Mouse (Mus musculus): ENCODE data around the gene Klhl40. TPM values are rescaled to one million over a fixed set of nuclear protein-coding genes. Genes with fewer than 3 reads are reported as not detected.

Gene Klhl40
- 100 to 1,000 TPM; 117 to 138 (median 135) TPM for total RNA-seq (2022)

DNA sequence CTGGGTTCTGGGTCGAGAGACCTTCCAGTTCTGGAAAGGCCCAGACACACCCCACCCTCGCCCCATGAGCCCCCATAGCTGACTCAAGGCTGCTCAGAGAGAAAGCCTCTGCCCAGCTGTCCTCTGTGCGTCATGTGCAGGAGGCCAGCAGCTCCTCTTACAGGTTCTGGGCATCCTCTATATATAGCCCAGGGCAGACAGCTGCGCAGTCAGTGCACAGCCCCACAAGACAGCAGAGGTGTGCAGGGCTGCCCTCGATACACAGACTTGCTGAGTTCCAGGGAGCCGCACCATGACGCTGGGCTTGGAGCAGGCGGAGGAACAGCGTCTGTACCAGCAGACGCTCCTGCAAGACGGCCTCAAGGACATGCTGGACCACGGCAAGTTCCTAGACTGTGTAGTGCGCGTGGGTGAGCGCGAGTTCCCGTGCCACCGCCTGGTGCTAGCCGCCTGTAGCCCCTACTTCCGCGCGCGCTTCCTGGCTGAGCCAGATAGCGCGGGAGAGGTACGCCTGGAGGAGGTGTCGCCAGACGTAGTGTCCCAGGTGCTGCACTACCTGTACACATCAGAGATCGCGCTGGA lies at the start of gene Klhl40:
Gene Klhl40, plus strand, starts transcription at position 124 of the 582 bp plus-strand sequence.
- DNase-seq (ENCODE audit: low spot score in 2 of 2) = peak; percentile 53 to 74

DNA sequence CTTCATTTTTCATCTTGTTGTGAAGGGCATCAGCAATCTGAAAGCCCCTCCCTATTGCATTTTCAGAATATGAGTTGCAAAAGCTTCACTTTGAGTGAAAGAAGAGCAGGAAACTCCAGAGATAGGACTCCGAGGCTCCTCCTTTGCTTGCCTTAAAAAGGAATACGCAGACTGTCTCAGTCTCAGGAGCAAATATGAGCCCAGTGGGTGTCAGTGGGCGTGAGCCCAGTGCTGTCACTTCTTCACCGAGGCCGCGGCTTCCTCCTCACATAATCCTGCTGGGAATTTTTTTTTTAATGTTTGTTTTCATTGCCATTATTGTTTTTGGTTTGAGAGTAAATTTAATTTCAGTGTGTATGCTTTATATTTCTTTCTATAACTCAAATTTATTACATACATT lies 36.9 kb upstream of the Klhl40 start:
- no peak for DNase-seq (ENCODE audit: low spot score in 2 of 2)

DNA sequence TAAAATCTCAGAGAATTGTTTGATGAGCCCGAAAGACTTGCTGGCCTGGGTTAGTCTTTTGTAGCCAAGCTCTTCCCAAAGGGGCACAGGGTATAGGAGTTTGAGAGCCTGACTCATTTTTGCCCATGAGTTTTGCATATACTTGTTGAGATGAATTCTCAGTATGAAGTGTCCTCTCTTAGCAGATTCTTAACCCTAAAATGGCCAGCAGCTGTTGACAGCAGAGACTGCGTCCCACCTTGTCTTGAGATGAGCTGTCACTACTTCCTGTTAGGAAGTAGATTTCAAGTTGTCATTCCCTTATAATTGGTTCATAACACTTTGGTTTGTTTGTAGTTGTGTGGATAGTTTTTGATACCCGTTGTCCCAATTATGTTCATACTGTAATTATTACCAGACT lies 36.2 kb upstream of the Klhl40 start:
- no peak for DNase-seq (ENCODE audit: low spot score in 2 of 2)

DNA sequence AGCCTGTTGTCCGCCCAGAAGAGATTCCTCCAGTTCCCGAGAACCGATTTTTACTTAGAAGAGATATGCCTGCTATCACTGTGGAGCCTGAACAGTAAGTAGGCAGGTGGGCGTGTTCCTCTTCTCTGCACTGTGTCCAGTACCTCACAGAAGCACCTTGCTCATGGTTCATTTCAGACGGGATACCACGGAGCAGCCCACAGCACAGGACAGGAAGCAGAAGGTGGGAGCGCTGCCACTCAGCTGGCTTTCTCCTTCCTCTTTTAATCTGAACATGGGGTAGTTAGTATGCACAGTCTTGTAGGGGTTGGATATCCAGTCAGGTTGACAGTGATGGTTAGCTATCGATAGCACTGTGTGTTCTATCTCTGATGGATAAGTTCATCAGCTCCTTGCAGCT lies 33.4 kb upstream of the Klhl40 start:
- no peak for DNase-seq (ENCODE audit: low spot score in 2 of 2)

DNA sequence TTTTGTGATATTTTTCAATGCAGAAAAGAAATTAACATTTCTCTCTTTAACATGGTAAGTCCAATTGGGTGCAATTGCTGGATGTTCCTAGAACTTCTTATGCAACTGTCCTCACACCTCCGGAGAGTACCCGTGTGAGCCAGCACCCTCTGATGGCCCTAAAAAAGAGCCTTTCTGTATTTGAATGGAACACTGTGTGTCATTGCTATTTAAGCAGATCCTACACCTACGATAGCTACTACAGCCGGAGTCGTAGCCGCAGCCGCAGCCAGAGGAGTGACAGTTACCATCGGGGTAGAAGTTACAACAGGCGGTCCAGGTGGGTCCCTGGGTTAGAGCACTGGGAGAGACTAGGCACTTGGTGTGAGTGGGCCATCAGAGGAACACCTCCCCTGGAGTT lies 24.6 kb upstream of the Klhl40 start:
- DNase-seq (ENCODE audit: low spot score in 2 of 2) = no peak

DNA sequence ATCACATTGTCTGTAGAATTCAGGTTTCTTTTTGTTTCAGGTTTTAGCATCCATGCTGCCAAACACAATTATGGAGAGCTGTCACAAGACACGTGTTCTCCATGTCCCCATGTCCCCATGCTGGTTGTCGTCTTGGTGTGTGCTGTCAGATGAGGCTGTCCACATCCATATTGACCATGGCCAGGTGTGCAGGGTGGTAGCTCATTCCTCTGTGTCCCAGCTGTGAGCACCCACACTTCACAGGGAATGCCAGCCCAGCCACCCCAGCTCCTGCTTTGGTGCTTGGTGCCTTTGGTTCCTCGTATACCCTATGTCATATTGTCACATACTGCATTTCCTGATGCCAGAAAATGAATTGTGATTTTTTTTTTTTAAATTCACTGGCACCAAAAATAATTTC lies 22.8 kb upstream of the Klhl40 start:
- DNase-seq (ENCODE audit: low spot score in 2 of 2) = no peak

DNA sequence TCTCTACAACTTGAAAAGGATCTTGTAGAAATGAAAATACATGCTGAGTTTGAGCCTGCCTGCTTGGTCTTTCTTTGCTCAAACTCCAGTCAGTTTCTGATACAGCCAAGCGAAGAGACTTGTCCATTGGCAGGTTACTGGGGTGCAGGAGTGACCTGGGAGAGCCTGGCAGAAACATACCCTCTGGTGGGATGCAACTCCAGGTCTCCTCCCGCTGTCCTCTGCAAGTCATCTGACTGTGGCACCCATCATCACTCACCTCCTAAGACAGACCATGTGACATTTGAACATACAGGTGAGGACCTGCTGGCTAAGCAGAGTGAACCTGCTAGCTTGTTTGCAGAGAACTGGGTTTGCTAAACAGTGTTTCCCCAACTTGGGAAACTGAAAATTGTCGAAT lies 20.6 kb upstream of the Klhl40 start:
- DNase-seq (ENCODE audit: low spot score in 2 of 2) = no peak

DNA sequence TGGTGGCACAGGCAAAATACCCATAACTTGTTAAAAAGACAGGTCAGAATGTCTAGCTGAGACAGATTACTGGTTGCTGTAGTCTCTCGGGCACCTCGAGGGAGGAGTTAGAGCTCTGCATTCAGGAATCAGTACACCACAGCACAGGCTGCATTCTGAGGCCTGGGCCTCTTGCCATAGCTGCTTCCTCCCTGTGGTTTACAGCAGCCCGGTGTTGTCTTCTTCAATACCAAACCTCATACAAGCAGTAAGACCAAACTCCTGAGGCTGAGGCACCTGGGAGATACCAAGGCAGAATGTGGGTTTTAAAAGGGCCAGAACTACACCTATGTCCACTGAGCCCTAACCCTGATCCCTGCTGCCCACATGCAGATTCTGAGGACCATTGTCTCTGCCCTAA lies 20.0 kb upstream of the Klhl40 start:
- DNase-seq (ENCODE audit: low spot score in 2 of 2) = no peak

DNA sequence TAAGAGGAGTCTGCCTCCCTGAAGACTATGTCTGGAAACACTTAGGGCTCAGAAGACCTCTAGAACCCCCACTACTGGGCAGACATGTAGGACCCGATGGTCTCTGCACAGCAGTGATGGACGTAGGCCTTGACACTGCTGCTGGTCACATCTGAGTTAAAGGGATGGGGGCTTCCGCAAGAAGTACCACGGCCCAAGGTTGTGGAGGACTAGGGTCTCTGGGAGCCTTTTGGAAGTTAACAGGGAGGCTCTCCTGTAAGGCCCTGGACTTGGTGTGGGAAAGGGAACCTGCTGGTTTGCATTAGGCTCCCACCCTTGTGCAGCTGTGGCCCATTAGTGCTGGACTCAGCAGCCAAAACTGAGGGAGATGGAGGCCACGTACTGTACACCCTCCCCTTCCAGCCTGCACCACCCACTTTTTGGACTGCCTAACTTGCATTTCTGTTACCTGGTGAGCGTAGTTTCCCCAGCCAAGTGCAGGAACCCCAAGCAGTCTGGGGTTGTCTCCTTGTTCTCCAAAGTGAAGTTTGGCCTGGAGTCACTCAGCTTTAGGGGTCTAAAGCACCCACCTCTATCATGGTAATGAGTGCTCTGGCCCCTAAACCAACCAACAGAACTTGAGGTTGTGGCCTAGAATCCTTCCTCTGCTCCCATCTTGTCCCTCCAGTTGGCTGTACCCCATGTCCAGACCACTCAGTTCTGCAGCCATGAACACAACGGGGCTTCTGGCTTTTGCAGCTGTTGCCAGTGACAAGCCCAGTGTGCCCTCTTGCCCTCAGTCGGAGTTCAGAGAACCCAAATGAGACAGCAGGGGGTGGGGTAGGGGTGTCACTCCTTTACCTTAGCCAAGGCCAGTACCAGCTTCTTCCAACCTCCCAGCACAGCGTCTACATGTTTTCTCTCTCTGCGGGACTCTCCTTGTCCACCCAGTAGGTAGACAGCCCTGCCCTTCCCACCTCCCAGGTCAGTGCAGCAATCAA lies 19.3 kb upstream of the Klhl40 start:
- peak in 1 of 2 experiments; percentile 46 for DNase-seq (ENCODE audit: low spot score in 2 of 2)

DNA sequence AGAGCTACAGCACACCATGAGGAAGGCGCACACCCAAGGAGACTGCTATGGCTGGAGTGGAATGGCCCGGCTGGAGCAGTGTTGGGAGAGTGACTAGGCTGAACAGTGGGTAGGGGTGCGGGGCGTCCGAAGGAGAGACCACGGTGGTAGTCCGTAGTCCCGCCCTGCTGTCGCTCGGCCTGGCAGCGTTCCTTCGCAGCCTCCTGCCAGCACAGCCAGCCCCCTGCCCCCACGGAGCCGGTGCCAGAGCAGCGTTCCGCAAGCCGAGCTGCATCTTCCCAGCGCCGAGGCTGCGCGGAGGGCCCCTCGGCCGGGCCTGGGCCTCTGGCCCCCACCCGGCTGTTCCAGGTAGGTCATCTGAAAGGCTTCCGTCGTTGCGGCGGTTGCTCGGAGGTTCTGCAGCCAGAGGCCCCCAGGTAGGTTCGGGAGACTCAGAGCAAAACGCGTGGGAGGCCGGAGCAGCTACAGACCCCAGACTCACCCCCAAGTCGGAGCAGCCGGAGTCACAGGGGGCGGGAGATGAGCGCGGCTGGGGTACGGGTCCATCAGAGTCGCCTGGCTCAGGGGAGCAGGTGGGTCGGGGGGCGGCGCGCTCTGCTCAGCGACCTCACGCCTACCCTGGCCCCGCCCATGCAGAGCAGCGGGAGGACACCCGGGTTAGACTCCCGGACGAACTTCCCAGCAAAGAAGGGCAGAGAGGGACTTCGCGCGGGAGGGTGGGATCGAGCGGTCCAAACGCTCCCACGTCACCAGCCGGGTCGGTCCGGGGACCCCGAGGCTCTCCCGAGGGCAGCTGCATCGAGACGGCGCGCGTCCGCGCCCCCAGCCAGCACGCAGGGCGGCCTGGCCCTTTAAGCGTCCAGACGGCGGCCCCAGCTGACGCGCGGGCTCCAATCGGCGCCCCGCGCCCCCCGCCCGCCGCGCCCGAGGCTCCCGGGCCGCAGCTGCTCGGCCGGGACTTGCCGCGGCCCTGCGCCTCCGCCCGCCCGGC lies 18.0 kb upstream of the Klhl40 start, which contains the start of gene Zfp651:
Gene Zfp651, plus strand, starts transcription at position 240 of the 991 bp plus-strand sequence.
- peak in 1 of 2 experiments; percentile 46 for DNase-seq (ENCODE audit: low spot score in 2 of 2)

DNA sequence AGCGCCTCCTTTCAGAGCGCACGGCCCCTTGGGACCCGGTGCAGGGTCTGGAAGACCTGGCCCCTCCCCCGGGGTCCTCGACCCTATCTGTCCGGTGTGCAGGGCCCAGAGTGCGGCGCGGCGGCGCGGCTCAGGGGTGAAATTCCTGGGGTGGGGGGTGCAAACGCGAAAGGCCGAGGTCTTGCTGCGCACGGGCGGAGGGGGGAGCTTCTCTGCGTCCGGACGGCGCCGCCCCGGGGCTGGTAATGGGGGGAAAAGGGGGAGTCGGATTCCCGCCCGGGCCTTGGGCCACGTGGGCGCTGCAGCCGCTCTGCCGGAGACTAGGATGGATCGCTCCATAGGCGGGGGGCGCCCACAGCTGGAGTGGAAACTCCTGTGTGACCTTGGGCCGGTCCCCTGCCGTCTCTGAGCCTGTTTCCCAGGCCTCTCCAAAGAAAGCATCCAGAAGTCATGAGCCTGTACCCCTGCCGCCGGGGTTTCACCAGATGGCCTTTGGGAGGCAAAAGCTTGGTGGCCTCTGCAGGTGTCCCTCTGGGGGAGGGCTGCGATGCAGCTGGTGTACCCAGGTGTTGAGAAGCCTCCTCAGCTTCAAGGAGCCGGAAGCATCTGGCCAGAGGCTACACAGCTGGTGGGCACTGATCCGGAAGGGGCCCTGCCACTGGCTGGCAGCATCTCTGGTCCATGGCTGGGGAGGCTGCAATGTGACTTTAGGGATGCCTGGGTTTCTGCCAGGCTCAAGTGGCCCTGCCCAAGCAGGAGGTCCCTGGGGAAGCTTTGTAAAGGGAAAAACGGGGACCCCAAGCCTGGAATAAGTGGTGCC lies 16.9 kb upstream of the Klhl40 start:
- DNase-seq (ENCODE audit: low spot score in 2 of 2) = peak; percentile 52 to 72

DNA sequence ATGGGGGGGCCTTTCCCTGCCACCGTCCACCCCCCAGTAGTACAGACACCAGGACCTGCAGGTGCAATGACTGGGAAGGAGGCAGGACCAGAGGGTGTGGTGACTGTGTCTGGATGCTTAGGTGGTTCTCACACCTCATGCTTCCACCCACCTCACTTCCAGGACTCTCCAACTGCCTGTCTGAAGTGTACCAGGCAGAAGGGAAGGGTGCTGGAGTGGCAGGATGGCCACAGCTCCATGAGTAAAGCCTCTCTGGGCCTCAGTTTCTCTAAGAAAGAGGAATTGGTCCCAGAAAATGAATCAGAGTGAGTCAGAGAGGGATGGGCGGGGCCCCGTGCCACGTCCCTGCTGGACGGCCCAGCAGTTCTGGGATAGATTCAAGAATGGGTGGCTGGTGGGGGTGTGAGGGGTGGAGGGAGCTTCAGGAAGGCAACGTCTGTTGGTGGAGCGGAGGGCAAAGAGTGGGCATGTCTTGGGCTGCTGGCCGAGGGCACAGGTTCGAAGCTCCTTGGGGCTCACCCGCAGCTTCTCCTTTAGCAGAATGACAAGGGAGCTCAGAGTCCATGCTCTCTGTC lies 16.2 kb upstream of the Klhl40 start:
- DNase-seq (ENCODE audit: low spot score in 2 of 2) = peak in 1 of 2 experiments; percentile 5

DNA sequence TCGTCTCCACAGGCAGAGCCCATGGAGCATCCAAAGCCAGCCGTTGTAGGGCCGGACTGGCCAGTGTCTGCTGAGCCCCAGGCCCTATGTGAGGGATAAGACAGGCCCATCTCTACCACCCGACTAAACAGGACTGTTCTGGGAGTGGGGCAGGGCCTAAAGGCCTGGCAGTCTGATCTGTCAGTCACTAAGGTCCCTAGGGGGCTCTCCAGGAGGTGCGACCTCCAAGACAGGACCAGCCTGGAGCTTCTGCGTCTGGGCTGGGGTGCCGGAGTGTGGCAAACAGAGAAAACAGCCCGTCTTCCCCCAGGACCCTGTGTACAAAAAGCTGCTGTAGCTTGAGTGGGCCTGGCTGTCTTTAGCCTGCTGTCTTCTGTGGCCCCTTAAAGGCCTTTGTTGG lies 15.6 kb upstream of the Klhl40 start:
- no peak for DNase-seq (ENCODE audit: low spot score in 2 of 2)

DNA sequence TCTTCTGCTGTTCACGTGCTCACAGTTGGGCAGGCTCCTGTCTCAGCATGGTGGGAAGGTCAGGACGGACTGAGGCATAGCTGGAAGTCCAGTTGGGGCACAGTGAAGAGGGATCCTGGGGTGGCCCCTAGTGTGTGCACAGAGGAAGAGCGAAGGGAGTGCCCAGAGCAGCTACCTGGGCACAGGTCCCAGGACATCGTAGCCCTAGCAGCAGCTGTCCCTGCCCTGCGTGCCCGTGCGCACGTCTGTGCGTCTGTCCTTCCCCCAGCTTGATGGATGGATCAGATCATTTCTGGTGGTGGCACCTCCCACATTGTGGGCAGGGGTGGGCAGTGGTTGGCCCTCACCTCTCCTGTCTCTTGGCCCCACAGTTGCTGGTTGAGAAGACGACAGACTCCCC lies 15.2 kb upstream of the Klhl40 start:
- DNase-seq (ENCODE audit: low spot score in 2 of 2) = peak in 1 of 2 experiments; percentile 43

DNA sequence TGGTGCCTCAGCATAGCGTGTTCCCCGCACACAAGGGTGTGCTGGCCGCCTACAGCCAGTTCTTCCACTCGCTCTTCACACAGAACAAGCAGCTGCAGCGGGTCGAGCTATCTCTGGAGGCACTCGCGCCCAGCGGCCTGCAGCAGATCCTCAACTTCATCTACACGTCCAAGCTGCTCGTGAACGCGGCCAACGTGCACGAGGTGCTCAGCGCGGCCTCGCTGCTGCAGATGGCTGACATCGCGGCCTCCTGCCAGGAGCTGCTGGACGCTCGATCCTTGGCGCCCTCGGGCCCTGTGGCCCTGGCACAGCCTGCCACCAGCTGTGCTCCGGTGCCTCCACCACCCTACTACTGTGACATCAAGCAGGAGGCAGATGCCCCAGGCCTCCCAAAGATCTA lies 14.6 kb upstream of the Klhl40 start:
- DNase-seq (ENCODE audit: low spot score in 2 of 2) = peak in 1 of 2 experiments; percentile 52

DNA sequence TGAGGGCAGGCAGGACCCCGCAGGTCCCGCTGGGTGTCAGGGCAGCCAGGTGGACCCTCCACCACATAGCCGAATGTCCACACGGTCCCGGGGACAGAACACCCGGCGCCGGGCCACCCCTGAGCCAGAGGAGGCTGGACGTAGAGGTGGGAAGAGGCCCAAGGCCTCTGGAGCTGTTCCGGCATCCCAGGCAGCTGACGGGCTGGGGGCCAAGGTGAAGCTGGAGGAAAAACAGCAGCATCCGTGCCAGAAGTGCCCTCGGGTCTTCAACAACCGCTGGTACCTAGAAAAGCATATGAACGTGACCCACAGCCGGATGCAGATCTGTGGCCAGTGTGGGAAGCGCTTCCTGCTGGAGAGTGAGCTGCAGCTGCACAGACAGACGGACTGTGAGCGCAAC lies 13.7 kb upstream of the Klhl40 start:
- DNase-seq (ENCODE audit: low spot score in 2 of 2) = peak in 1 of 2 experiments; percentile 50

DNA sequence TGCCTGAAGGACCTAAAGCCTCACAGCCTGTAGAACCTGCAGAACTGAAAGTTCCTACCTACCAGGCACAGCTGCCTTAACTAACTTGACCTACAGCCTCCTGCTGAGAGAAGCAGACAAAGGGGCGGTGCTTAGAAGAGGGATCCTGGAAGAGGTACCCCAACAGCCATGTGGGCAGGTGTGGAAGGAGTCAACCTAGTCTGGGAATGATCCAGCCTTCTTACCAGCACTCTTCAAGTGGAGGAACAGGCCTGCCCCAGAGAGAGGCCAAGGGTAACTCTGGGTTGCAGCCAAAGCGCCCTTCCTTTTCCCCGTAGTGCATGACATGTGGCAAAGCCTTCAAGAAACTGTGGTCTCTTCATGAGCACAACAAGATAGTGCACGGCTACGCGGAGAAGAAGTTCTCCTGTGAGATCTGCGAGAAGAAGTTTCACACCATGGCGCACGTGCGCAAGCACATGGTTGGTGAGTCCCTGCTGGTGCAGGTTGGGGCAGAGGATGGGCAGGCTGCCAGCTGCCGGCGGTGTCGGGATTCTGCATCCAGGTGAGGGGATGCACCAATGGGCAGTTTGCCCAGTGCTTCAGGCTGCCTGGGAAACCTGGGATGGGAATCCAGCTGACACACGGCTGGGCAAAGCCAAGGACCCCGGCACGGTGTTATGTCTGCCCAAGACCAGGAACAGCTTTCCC lies 12.1 kb upstream of the Klhl40 start:
- DNase-seq (ENCODE audit: low spot score in 2 of 2) = peak in 1 of 2 experiments; percentile 9

DNA sequence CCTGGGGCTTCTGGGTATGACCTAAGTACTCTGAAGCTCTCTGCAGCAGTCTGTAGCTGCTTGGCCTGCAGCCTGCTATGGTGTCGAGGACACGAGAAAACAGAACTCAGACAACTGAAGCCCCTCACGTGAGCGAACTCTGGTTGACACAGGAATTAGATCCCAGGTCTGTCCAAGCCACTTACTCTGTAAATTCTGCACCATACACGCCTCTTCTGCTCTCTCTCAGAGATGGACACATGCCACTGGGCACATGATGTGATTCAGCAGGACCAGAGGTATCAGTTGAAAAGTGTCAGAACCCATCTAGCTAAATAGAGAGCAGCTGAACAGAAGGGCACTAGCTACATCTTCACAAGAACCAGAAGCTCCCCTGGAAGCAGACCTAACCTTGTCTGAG lies 5.0 kb upstream of the Klhl40 start:
- no peak for DNase-seq (ENCODE audit: low spot score in 2 of 2)

DNA sequence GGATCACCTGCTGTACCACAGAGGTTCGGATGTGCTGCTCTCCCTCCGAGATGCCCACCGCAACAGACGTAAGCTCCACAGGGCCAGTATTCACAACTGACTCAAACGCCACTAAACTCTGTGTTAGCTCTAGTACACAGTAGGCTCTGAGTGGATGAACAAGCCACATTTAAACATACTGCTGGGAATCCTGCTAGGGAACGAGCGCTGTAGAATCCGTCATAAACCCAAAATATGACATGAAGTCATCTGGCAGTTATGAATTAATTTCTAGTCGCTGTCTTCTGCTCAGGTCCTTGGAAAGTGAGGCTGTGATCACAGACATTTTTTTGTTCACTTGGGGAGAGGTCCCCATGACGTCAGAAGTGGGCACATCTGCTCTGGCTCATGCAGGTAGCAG lies 1.5 kb upstream of the Klhl40 start:
- DNase-seq (ENCODE audit: low spot score in 2 of 2) = no peak

DNA sequence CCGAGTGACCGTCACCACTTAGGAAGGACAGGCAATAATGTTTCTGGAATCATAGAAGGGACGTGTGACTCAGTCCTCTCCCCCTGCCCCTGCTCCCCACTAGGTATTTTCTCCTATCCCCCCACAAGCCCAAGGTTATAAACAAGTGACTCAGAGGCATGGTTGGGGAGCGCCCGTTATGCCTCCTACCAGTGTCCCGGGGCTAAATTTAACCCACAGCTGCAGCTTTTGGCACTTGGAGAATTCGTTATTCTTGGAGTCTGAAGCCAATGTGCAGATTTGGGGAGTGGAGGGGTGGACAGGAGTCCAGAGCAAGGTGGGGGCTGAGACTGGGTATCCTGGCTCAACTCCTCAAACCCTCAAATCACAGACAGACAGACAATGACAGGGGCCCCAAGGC lies 896 bp upstream of the Klhl40 start:
- no peak for DNase-seq (ENCODE audit: low spot score in 2 of 2)

All from gastrocnemius, adult 8-10 months (tissue).